Mouse (Mus musculus) lung, postnatal 14 days (tissue): ENCODE results near the gene Agap2.

Experiments
- DNase-seq: peaks from one replicate; pipeline ENCODE4 v3.0.0; 2021

Gene Agap2

DNA sequence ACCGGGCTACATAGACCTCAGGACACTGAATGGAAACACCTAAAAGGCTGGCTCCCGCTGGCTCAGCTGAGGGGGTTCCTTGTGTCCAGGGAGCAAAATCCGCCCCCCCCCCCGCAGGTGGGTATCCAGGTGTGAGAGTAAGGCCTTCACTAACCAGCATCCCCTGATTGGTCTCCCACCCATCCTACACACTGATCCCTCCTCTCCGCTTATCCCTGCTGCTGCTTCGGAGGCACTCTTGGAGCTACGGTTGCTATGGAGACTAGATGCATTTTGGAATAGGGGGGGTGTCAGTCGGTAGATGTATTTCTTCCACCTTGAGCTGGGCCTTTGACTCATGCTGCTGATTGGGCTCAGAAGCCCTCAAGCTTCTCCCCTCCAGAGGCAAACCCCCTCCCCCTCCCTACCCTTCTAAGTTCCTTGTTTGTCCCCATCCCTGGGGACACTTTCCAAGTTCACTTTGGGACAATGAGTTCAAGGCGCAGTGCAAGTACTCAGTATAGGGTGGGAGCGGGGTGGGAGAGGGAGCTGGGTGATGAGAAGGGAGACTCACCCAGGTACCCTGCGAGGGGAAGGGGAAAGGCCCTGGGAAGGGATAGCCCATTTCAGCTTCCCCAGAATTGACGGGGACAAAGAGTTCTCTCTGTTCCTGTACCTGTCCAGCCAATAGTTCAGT lies 3.1 kb downstream of the Agap2 start:
- DNase-seq: no peak

DNA sequence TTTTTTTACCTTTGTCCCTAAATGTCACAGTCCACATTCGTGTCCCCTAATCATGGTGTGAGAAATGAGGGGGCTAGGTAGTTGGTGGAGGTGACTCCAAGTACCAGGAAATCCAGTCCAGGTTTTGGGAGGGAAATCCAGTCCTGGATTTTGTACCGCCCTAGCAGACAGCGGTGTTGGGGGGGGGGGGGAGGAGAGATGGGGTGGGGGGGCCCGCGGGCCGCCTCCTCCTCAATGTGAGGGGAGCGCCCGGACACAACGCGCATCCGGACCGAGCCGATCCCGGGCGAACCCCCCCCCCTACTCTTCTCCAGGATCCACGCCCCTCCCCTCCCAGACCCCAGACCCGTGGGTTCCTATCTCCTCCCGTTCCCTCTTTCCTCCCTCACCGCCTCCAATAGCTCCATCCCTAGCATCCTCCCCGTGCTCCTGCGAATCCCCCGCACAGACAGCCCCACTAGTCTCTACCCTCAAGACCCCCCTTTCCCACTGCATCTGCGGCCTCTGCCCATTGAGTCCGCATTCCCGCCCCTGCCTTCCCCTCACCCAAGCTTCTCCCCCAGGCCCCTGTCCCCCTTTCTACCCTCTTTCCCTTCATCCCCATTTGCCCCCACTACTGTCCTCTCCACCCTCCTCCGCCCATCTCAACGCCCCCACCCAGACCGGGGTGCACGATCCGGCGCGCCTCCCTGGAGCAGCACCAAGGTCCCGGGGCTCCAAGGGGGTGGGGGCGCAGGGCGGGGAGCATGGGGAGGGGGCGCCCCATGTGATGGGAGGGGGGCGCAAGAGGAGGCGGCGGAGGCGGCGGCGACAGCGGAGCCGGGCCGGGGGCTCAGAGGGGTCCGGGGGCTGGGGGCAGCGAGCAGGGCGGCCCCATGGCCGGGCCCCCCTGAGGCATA lies 3.8 kb downstream of the Agap2 start:
- no peak for DNase-seq

DNA sequence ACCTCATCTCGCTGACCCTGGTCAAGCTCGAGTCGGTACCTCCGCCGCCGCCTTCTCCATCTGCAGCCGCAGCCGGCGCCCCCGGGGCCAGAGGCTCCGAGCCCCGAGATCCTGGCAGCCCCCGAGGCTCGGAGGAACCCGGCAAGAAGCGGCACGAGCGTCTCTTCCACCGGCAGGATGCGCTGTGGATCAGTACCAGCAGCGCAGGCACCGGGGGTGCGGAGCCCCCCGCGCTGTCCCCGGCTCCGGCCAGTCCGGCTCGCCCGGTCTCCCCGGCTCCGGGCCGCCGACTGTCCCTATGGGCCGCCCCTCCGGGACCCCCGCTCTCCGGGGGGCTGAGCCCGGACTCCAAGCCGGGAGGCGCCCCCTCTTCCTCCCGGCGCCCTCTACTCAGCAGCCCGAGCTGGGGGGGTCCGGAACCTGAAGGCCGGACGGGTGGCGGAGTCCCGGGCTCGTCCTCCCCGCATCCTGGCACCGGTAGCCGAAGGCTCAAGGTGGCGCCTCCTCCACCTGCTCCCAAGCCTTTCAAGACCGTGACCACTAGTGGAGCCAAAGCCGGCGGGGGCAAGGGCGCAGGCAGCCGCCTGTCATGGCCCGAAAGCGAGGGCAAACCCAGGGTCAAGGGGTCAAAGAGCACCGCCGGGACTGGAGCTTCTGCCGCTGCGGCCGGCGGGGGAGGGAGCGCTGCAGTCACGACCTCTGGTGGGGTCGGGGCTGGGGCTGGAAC lies 4.7 kb downstream of the Agap2 start:
- no peak for DNase-seq

DNA sequence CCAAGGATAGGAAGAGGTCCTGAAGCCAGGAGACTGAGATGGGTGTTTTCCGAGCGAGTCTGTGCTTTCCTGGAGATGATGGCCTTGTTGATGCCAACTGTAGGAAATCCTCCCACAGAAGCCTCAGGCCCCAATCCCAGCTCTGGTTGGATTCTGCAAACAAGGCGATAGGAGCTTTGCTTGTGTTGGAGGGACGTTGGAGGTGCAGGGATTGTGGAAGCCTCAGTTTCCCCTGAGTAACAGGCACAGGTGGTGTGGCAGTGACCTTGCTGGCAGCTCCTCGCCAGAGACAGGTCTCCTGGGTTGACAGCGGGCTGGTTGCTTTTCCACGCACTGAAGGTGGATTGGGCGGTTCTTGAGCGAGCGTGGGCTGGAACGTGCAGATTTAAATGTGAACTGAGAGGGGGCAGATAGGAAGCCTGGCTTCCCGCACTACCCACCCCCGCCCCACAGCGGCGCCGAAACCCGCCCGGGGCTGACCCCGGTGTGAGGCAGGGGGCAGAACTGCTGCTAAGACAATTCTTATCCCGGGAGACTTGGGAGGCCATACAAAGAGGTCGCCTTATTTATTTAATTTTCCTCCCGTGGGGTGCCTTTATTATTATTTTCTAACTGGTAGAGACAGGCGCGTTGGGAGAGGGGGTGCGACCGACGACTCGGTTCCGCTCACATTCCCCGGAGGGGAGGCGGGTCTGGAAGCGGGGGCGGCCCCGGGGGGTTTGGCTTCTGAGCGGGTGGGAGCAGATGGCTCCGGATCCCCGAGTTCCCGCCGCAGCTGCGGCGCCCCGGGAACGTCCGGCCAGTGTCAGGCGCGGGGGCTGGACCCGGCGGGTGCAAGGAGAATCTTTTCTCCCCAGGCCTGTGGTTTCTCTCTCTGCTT lies 6.1 kb downstream of the Agap2 start:
- DNase-seq: no peak

DNA sequence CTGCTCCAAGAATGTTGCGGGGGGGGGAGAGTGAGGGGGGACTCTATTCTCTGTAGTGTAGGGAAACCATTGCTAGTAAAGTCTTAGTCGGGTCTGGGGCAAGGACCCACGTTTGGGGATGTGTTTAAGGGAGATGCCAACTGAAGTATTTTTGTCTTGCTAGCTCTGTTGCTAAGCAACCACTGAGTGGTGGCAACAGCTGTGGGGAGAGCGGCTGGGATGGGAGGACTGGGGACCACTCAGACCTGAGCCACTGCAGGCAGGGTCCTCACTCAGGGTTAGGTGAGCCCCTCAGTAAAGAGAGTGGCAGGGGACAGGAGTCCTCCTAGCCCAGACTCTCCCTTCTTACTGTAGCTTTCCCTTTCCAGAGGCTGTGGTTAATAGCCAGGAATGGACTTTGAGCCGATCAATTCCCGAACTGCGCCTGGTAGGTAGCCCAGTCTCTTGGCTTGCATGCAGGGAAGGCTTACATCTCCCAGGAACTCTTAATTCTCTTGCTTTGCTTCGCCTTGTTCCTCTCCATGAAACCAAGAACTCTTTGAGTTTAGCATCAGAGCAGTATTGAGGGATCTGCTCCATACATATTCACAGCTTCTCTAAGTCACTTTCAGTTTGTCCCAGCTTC lies 7.0 kb downstream of the Agap2 start:
- no peak for DNase-seq

DNA sequence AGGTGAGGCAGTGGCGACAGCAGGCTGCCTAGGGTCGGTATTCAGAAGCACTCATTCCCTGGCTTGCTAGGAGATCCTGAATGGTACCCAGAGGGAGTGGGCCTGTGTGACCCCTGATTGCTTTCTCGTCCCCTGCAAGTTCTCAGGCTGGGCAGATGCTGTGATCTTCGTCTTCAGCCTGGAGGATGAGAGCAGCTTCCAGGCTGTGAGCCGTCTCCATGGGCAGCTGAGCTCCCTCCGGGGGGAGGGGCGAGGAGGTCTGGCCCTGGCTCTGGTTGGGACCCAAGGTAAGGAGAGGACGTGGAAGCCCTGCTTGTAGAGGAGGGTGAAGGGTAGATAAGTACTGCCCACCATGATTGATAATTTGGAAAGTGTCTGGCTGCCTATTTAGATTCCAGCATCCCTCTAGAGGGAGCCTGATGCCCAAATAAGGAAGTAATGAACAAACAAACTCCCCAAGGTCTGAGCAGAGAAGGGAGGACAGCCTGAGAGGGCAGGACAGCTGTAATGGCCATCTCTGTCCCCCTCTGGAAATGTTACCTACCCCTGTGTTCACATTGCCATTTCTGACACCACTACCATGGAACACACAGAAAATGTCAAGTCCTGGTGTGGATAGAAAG lies 8.3 kb downstream of the Agap2 start:
- no peak for DNase-seq

DNA sequence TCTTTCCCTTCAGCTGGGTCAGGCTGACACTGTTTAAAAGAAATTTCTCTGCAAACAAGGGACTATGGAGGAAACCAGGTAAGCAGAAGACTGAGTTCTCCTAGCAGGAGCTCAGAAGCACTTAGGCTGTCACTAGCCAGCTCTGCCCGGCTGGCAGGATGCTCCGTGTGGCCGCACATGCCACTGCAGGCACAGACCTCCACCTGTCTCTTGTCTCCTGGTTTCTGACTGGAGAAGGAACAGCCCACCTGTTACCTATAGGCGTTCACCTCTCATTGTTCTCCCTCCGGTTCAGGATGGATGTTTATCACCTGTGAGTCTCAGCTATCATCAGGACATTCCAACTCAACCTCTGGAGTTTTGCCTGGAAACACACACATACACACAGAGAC lies 8.8 kb downstream of the Agap2 start:
- no peak for DNase-seq

DNA sequence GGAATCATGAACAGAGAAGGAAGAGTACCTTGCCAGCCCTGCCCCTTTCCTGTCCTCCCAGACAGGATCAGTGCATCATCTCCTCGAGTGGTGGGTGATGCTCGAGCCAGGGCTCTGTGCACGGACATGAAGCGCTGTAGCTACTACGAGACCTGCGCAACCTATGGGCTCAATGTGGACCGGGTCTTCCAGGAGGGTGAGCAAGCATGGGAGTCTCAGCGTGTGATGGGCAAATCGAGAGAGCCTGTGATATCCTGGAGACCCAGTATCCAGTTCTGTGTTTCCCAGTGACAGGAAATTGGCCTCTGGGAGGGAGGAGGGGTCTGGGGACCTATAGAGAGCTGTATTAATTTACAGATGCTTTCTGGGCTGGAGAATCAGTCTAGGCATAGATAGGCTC lies 10.0 kb downstream of the Agap2 start:
- no peak for DNase-seq

DNA sequence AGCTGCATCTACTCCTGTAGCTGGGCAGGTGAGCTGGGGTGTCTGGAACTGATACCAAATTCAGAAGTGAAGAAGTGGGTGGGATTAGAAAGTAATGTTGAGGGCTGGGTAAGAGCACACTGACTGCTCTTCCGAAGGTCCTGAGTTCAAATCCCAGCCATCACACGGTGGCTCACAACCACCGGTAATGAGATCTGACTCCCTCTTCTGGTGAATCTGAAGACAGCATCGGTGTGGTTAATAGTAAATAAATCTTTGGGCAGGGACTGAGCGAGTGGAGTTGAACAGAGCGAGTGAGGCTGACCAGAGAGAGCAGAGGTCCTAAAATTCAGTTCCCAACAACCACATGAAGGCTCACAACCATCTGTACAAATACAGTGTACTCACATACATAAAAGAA lies 10.5 kb downstream of the Agap2 start:
- DNase-seq: no peak

DNA sequence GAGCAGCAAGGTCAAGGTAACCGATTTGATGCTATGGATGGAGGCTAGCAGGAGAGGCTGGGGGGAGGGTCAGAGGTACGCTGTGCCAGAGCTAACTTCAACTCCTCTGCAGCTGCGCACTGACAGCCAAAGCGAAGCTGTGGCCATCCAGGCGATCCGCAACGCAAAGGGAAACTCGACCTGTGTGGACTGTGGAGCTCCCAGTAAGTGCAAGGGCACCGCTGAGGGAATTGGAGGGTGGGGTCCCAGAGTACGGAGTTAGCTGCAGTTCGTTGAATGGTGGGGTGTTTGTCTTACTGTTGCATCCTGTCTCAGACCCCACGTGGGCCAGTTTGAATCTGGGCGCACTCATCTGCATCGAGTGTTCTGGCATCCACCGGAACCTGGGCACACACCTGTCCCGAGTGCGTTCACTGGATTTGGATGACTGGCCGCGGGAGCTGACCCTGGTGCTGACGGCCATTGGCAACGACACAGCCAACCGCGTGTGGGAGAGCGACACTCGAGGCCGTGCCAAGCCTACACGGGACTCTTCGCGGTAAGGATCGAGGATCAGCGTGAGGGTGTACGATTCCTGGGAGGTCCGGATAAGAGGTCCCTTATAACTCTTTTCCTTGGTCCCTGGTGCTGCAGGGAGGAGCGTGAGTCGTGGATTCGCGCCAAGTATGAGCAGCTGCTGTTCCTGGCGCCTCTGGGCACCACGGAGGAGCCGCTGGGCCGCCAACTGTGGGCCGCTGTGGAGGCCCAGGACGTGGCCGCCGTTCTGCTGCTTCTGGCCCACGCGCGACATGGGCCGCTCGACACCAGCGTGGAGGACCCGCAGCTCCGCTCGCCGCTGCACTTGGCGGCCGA lies 15.7 kb downstream of the Agap2 start:
- DNase-seq: peak; percentile 69

DNA sequence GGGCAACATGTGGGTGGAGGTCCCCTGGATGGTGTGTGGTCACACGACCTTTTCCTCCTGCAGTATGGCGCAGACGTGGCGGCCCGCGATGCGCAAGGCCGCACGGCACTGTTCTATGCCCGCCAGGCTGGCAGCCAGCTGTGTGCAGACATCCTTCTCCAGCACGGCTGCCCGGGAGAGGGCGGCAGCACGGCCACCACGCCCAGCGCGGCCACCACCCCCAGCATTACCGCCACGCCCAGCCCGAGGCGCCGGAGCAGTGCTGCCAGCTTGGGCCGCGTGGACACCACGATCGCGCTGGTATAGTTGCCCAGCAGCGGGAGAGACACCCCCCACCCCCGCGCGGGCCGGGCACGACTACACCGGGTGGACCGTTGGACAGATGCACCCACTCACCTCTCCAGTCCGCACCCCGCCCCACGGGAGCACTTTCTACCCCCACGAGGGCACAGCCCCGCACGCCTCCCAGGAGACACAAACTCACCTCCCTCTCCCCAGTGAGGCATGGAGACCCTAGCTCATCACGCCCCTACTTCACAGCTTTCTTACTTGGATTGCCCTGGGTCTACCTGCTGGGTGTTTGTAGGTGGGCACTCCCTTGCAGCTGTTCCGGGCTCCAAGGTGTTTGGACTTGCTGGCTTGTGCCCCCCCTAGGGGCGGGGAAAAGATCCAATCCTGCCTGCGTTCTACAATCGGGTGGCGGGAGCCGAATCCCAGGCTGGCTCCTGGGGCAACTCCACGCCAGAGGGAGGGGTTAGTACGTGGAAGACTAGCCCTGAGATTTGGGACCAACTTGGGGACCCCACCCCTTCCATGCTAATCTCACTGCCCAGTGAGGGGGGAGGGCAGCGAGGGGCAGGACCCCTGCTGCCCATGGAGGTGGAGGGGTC lies 16.7 kb downstream of the Agap2 start:
- peak; percentile 51 for DNase-seq

DNA sequence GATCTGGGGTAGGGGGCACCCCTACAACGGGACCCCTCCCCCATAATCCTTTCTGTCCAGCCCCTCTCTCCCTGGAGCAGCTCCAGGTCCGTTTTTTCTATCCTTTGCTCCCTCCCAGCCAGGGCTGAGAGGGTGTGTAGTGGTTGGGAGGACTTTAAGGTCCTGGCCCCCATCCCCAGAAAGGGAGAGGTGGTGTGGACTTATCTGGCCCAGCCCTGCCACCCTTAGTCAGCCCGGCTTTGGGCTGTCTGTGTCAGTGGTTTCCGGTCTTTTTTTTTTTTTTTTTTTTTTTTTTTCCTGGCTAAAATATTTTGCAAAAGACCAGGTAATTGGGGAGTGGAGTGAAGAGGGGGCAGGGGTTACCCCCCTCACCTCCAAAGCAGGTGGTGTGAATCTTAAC lies 17.7 kb downstream of the Agap2 start:
- no peak for DNase-seq

DNA sequence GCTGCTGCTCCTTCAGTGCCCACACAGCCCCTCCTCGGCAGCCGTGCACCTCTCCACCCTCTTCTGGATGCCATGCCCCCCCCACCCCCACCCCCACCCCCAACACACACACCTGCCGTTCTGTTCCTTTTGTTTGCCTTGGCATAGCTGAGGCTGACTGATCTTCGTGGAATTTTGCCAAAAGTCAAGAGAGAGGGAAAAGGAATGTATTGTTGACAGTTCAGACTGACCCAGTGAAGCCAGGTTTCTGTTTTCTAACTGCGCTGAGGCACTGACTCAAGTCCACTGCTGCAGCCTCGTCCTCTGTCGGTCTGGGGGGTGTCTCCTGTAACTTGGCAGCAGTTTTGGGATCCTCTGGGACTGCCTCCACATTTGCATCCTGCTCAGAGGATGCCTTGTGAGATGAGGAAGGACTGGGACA lies 19.3 kb downstream of the Agap2 start:
- peak; percentile 37 for DNase-seq

DNA sequence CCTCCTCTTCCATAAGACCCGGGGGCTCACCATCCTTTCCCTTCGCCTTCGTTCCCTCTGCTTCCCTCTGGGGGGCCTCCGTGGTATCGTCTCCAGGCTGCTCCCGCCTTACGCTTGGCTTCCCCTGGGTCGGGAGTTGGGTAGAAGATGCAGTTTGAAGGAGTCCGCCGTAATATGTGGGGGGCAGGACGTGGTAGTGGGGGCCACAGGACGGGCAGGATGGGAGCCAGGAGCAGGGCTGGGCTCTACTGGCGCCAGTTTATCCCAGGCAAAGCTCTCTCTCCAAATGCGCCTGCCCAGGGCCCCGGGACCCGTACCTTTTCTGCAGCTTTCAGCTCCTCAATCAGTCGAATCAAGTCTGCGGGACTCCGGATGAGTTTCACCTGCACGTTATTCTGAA lies 23.4 kb downstream of the Agap2 start:
- DNase-seq: no peak

DNA sequence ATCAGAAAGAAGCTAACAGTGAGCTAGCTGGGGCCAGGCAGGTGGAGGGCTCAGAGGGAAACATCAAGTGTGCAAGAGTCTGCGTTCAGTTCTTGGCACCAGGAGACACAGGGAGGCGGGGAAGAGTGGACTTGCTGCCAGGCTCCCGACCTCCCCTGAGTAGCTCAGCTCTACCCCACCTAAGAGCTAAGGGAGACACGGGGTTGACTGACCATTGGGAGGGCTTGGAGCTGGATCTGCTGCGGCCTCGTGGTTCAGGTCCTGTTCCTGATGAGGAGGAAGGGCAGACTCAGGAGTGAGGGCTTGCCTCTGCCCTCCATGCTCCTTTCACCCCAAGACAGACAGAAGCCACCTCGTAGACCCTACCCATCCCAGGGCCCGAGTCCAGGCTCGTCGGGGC lies 24.1 kb downstream of the Agap2 start:
- DNase-seq: no peak

DNA sequence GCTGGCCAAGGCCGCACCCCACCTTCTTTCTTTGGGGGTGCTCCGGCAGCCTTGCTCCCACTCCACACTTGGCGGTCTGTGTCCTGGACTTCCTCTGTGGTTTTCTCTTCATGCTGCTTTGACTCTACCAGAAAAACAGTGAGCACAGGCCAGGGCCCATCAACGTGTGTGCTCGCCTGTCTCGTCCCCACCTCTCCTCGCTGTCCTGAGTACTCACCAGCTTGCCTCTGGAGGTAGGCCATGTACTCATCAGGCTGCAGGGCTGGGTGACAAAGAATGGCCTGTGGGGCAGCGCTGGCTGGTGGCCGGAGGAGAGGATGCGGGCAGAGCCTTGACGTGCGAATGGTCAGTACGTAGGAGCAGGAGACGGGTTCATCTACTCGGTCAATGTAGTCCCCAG lies 24.8 kb downstream of the Agap2 start:
- no peak for DNase-seq

DNA sequence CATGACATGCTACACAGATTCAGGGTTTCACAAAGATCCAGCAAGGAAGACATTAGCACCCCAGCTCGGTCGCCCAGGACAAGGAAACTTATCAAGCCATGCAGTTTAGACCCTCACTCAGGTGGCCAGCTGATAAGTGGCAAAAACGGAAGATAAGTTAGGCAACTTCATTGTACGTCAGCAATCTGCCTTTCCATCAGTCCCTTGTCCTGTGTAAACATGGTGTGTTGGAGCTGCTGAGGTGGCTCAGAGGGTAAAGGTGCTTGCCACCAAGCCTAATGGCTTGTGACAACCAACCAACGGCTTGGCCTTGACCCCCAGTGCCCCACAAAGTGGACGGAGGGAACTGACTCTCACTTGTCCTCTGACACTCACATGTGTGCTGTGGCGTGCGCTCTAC lies 25.3 kb downstream of the Agap2 start:
- DNase-seq: no peak

DNA sequence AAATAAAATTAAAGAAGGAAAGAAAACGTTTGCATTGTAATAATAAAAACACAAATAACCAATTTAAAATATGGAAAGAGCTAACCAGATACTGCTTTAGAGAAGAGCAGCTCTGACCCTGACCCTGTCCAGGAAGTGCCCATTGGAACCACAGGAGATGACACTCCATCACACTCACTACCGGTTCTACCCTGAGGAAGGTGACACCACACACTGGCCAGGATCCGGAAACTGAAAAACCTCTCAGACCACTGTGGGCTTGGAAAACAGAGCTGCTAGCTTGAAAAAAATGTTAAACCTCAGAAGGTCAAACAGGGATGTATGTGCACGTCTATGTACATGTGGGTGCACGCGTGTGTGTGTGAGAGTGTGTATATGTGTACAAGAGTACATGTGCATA lies 26.1 kb downstream of the Agap2 start:
- no peak for DNase-seq

DNA sequence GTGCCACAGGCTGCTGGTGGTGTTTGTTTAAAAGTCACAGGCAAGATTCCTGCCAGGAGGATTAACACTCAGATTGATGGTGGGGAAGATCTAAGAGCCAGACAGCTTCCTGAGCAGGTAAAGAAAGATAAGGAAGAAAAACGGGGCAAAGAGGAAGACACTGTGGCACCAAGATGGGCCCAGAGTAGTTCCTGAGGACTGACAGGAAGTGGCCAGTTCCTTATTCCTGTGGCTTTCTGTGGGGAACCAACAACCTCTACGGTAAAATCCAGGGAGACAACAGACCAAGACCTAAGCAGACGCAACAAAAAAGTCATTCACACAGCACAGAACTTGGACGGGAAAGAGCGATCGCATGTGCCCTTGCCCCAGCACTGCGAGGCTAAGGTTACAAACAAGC lies 28.5 kb downstream of the Agap2 start:
- no peak for DNase-seq
